Mouse (Mus musculus): ENCODE measurements around the gene Pmfbp1.
A peak's percentile ranks its signal among the peaks of the same experiment; 100 is the strongest.
"Not testable (repeated sequence)": the region's sequence is repeated elsewhere in the genome, so short reads cannot be mapped to it uniquely, and the experiment has no call there.

The Pmfbp1 gene

GRCm38 (mm10) chr8:109493727-109494126 lies at the start of gene Pmfbp1:
Gene Pmfbp1, plus strand, starts transcription at chr8:109494027.
- no peak for DNase-seq (ENCODE audit: extremely low spot score, low spot score)

GRCm38 (mm10) chr8:109446896-109447295 lies 46.9 kb upstream of the Pmfbp1 start:
- DNase-seq (ENCODE audit: extremely low spot score, low spot score) = not testable (repeated sequence)

- no peak for DNase-seq (ENCODE audit: extremely low spot score, low spot score)
Observed at GRCm38 (mm10) chr8:109451000-109451399, 42.8 kb upstream of the Pmfbp1 start.

DNA sequence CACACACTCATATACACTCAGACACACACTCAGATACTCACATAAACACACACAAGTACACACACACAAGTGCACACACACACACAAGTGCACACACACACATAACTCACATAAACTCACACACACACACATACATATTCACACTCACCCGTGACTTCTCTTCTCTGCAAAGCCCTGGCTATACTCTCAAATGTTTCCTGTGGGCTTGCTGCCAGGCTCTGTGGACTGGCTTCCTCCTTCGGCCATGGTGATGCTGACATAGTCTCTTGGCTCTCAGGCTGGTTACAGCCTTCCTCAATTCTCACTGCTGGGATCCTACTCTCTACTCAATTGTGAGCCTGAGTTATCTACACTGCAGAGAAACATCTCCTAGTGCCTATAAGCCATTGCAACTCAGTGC lies 38.7 kb upstream of the Pmfbp1 start:
- DNase-seq (ENCODE audit: extremely low spot score, low spot score) = no peak

DNA sequence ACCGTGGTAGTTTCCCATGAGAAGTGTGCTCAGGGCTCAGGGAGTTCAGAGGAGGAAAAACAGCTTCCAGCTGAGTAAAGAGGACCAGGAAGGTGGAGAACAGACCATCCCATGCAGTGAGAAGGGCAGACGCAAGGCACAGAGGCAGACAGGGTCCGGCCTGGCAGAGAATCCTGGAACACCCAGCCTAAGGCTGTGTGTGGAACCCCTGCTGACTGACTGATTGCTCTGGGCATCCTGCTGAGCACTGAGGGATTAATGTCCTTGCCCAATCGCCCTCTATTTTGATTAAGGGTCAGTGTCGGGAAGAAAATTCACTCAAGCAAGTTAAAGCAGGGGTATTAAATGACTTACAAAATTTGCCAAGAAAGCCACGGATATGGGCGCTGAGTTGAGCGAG lies 36.4 kb upstream of the Pmfbp1 start:
- no peak for DNase-seq (ENCODE audit: extremely low spot score, low spot score)

- no peak for DNase-seq (ENCODE audit: extremely low spot score, low spot score)
Observed at GRCm38 (mm10) chr8:109458580-109458979, 35.2 kb upstream of the Pmfbp1 start.

DNA sequence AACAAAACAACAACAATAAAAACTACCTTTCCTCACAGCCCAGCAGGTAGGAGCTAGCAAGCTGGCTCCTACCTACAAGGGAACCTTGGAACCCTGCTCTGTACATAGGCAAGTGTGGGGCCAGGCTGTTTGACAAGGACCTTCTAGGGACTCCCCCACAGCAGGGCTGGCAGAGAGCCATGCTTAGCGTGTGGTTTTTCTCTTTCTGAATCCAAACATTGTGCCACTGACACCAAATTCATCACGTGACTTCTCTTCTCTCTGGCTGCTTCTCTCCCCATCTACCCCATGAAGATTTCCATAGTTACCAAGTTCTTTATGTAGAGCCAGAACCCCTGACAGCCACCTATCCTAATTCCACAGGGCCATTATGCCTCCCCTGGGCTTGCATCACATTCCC lies 30.8 kb upstream of the Pmfbp1 start:
- no peak for DNase-seq (ENCODE audit: extremely low spot score, low spot score)

GRCm38 (mm10) chr8:109463677-109464313 lies 30.0 kb upstream of the Pmfbp1 start:
- DNase-seq (ENCODE audit: extremely low spot score, low spot score) = peak; percentile 32

DNA sequence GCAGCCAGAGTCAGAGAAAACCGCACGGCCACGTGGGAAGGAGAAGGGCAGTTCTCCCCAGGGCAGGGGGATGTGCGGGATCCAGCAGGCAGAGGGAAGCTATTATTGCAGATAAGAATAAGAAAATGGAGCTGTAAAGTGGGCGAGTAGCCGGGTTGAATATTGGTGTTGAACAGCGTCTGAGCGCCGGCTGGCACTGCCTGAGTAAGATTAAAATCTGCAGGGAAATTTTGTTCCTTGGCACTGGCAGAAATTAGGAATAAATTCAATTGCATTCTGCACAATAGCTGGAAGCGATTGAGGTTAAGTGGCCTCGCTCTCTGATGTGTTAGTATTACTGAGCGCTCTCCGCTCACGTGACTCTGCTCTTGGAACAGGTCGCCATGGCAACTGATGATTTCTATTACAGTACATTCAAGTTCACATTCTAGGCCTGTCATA lies 29.4 kb upstream of the Pmfbp1 start:
- peak; percentile 23 for DNase-seq (ENCODE audit: extremely low spot score, low spot score)

- peak; percentile 15 for DNase-seq (ENCODE audit: extremely low spot score, low spot score)
Observed at GRCm38 (mm10) chr8:109465056-109465455, 28.8 kb upstream of the Pmfbp1 start.

DNA sequence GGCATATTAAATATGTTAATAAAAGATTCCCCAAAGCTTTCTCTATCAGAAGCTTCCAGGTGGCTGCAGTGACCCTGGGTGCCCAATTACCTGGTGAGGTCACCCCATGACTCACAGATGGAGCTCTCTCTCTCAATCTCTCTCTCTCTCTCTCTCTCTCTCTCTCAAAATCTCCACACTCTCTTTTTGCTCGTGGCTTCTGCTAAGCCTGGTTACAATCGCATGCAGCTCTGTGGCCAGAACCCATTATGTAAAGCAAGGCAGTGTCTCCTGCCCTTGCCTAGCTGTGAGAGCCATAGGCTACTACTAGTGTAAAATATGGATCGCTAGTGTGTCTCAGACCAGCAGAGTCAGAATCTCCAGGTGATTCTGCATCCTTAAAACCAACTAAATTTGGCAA lies 28.1 kb upstream of the Pmfbp1 start:
- DNase-seq (ENCODE audit: extremely low spot score, low spot score) = no peak

GRCm38 (mm10) chr8:109467516-109467915 lies 26.3 kb upstream of the Pmfbp1 start:
- DNase-seq (ENCODE audit: extremely low spot score, low spot score) = peak; percentile 16

DNA sequence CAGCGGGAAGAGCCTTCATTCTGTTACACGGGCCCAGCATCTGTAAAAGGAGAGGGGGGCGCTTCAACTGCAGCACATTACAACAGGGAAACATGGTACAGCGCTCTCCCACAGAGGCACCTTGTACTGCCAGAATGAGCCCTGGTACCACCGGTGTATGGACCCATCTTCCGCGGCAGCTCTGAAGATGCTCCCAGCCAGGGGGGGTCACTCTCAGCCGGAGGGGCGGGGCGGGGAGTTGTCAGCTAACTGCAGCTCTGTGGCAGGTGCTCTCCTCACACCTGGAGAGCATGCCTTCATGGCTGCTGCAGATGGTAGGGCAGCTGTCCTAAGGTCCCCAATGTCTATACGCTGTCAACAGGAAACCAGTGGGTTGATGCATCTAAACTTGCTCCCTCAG lies 25.7 kb upstream of the Pmfbp1 start:
- no peak for DNase-seq (ENCODE audit: extremely low spot score, low spot score)

- no peak for DNase-seq (ENCODE audit: extremely low spot score, low spot score)
Observed at GRCm38 (mm10) chr8:109471876-109472275, 22.0 kb upstream of the Pmfbp1 start.

GRCm38 (mm10) chr8:109472400-109472799 lies 21.4 kb upstream of the Pmfbp1 start:
- DNase-seq (ENCODE audit: extremely low spot score, low spot score) = no peak

DNA sequence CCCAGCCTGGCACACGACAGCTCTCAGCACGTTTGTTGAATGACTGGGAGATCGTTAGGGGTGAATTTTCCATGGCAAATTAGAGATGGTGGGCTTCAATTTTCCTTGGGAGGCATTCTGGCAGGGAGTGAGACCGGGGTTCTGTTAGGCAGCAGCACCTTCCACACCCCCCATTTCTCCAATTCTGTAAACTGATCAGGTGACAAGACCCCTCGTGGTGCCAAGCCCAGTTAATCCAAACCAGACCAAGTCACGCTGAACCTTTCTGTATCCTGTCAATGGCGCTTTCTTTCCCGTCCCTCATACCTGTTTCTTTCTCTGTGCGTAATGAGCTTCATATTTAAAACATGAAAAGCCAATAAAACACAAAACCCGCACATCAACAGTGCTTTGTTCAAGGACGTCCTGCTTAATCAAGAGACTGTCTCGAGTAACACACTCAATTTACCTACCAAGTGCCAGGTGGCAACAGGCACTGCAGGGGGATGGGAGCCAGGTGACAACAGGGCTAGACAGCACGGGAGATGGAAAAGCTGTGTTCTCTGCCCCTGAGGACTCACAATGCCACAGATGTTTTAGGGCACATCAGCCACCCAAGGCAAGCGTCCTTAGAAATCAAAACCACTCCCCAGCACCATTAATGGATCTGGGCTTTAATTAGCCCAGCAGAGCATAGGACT lies 19.2 kb upstream of the Pmfbp1 start:
- DNase-seq (ENCODE audit: extremely low spot score, low spot score) = no peak

- DNase-seq (ENCODE audit: extremely low spot score, low spot score) = no peak
Observed at GRCm38 (mm10) chr8:109475436-109475835, 18.4 kb upstream of the Pmfbp1 start.

GRCm38 (mm10) chr8:109478586-109478985 lies 15.2 kb upstream of the Pmfbp1 start:
- no peak for DNase-seq (ENCODE audit: extremely low spot score, low spot score)

- no peak for DNase-seq (ENCODE audit: extremely low spot score, low spot score)
Observed at GRCm38 (mm10) chr8:109484741-109485140, 9.1 kb upstream of the Pmfbp1 start.

DNA sequence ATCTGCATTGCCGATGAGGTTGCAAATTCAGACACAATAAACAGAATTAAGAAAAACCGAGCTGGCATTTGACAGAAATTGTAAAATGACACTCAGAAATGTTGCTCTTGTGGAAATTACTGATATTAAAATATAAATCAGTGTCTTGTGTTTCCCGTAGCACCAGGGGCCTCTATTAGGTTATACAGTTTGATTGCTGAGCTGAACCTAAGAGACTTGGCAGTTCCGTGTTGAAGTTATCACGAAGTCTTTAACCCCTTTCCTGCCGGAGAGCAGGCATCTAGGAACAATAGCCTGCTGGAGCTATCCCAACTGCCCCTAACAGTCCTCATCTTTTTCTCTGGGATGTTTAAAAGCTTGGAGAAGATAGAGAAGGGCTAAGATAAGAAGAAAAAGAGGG lies 8.3 kb upstream of the Pmfbp1 start:
- no peak for DNase-seq (ENCODE audit: extremely low spot score, low spot score)

DNA sequence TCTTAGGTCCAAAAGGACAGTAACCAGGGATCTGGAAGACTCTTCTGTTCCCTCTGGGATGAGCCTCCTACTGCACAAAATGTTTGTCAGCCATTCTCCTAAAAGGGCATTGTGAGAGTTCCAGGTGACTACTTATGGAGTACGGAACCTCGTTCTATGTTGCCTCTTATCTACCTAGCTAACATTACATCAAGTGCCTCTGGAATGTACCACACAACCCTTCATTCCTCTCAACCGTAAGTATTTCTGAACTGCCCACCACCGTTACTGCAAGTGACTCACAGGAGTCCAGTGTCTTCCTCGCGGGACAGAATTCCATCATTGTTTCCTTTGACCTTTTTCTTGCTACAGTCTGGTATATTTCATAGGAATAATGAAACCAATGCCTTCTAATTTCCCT lies 1.0 kb upstream of the Pmfbp1 start:
- DNase-seq (ENCODE audit: extremely low spot score, low spot score) = no peak

- DNase-seq (ENCODE audit: extremely low spot score, low spot score) = no peak
Observed at GRCm38 (mm10) chr8:109494601-109495000, 774 bp downstream of the Pmfbp1 start.

DNA sequence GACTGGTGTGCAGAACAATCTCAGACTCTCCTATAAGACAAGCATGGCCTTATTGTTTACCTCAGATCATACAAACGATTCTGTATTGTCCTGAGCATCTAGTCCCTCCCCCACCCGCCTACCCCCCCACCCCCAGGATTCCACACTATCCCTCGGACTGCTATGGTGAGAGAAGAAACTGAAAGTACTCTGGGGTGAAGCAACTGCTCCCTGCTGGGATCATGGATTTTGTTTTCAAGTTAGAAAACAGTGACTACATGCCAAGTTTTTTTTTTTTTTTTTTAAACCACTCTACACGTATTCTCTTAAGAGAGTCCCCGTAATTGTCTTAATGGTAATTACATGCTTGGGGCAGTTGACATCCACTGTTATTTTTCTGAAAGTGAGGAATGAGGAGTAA lies 3.6 kb downstream of the Pmfbp1 start:
- DNase-seq (ENCODE audit: extremely low spot score, low spot score) = no peak
